Mouse (Mus musculus): ENCODE data around the gene Slc24a2.

- TF ChIP-seq CTCF (IDR thresholded peaks at IDR 0.05; ENCODE audit: borderline replicate concordance, extremely low read depth, insufficient read depth, insufficient read length) = no peak
- no peak for TF ChIP-seq POLR2A (IDR thresholded peaks at IDR 0.05; ENCODE audit: borderline replicate concordance, extremely low read depth, insufficient read depth, insufficient read length, poor library complexity, severe bottlenecking)
Measured at GRCm38 (mm10) chr4:87109331-87110059, 120.8 kb downstream of the Slc24a2 start.

Data from brain, embryonic 14.5 days (tissue).